Mouse (Mus musculus): ENCODE data around the gene Chst11. TPM values are rescaled to one million over a fixed set of nuclear protein-coding genes. Genes with fewer than 3 reads are reported as not detected.

The Chst11 gene
- polyA plus RNA-seq, 1 experiment = 34.6 TPM

GRCm38 (mm10) chr10:83071785-83072580 is 86.7 kb downstream of the Chst11 start:
- peak in 1 of 2 experiments; percentile 72 for DNase-seq (ENCODE audit: extremely low spot score in 1 of 2, low spot score in 1 of 2)

GRCm38 (mm10) chr10:83073119-83073518 is 87.8 kb downstream of the Chst11 start:
- DNase-seq (ENCODE audit: extremely low spot score in 1 of 2, low spot score in 1 of 2) = no peak

GRCm38 (mm10) chr10:83076816-83077215 is 91.5 kb downstream of the Chst11 start:
- DNase-seq (ENCODE audit: extremely low spot score in 1 of 2, low spot score in 1 of 2) = no peak

GRCm38 (mm10) chr10:83078723-83079122 is 93.4 kb downstream of the Chst11 start:
- no peak for DNase-seq (ENCODE audit: extremely low spot score in 1 of 2, low spot score in 1 of 2)

GRCm38 (mm10) chr10:83079755-83080154 is 94.5 kb downstream of the Chst11 start:
- no peak for DNase-seq (ENCODE audit: extremely low spot score in 1 of 2, low spot score in 1 of 2)

GRCm38 (mm10) chr10:83080275-83080741 is 95.0 kb downstream of the Chst11 start:
- no peak for DNase-seq (ENCODE audit: extremely low spot score in 1 of 2, low spot score in 1 of 2)

- no peak for DNase-seq (ENCODE audit: extremely low spot score in 1 of 2, low spot score in 1 of 2)
Observed at GRCm38 (mm10) chr10:83080930-83081329, 95.6 kb downstream of the Chst11 start.

- DNase-seq (ENCODE audit: extremely low spot score in 1 of 2, low spot score in 1 of 2) = no peak
Observed at GRCm38 (mm10) chr10:83083946-83084345, 98.6 kb downstream of the Chst11 start.

- no peak for DNase-seq (ENCODE audit: extremely low spot score in 1 of 2, low spot score in 1 of 2)
Observed at GRCm38 (mm10) chr10:83088318-83088717, 103.0 kb downstream of the Chst11 start.

GRCm38 (mm10) chr10:83088826-83089225 is 103.5 kb downstream of the Chst11 start:
- DNase-seq (ENCODE audit: extremely low spot score in 1 of 2, low spot score in 1 of 2) = no peak

- DNase-seq (ENCODE audit: extremely low spot score in 1 of 2, low spot score in 1 of 2) = no peak
Observed at GRCm38 (mm10) chr10:83090185-83090584, 104.9 kb downstream of the Chst11 start.

- no peak for DNase-seq (ENCODE audit: extremely low spot score in 1 of 2, low spot score in 1 of 2)
Observed at GRCm38 (mm10) chr10:83093705-83094104, 108.4 kb downstream of the Chst11 start.

GRCm38 (mm10) chr10:83094248-83094647 is 109.0 kb downstream of the Chst11 start:
- DNase-seq (ENCODE audit: extremely low spot score in 1 of 2, low spot score in 1 of 2) = no peak

GRCm38 (mm10) chr10:83094821-83095725 is 109.8 kb downstream of the Chst11 start:
- DNase-seq (ENCODE audit: extremely low spot score in 1 of 2, low spot score in 1 of 2) = no peak

GRCm38 (mm10) chr10:83096257-83096656 is 111.0 kb downstream of the Chst11 start:
- no peak for DNase-seq (ENCODE audit: extremely low spot score in 1 of 2, low spot score in 1 of 2)

GRCm38 (mm10) chr10:83098940-83099339 is 113.6 kb downstream of the Chst11 start:
- DNase-seq (ENCODE audit: extremely low spot score in 1 of 2, low spot score in 1 of 2) = no peak

GRCm38 (mm10) chr10:83099669-83100068 is 114.4 kb downstream of the Chst11 start:
- no peak for DNase-seq (ENCODE audit: extremely low spot score in 1 of 2, low spot score in 1 of 2)

GRCm38 (mm10) chr10:83100890-83101289 is 115.6 kb downstream of the Chst11 start:
- DNase-seq (ENCODE audit: extremely low spot score in 1 of 2, low spot score in 1 of 2) = no peak

GRCm38 (mm10) chr10:83101421-83102207 is 116.3 kb downstream of the Chst11 start:
- peak in 1 of 2 experiments; percentile 58 for DNase-seq (ENCODE audit: extremely low spot score in 1 of 2, low spot score in 1 of 2)

- DNase-seq (ENCODE audit: extremely low spot score in 1 of 2, low spot score in 1 of 2) = no peak
Observed at GRCm38 (mm10) chr10:83102745-83103144, 117.4 kb downstream of the Chst11 start.

- no peak for DNase-seq (ENCODE audit: extremely low spot score in 1 of 2, low spot score in 1 of 2)
Observed at GRCm38 (mm10) chr10:83104221-83104620, 118.9 kb downstream of the Chst11 start.

Measured in frontal cortex, adult 2 months (tissue).